Mouse (Mus musculus): ENCODE measurements around the gene Rgmb.

- TF ChIP-seq CTCF (IDR thresholded peaks at IDR 0.05; ENCODE audit: low read depth, low read length) (no peak), POLR2AphosphoS5 (IDR thresholded peaks at IDR 0.05; ENCODE audit: insufficient replicate concordance, low read depth, low read length) (no peak), GATA2 (IDR thresholded peaks at IDR 0.05; ENCODE audit: borderline replicate concordance, low read depth, low read length) (no peak), GATA1 (IDR thresholded peaks at IDR 0.05; ENCODE audit: borderline replicate concordance, low read length) (no peak), TAL1 (conservative IDR thresholded peaks at IDR 0.05; ENCODE audit: low read depth, low read length) (no peak)
These were observed 23.4 kb downstream of the Rgmb start for GRCm38 (mm10) chr17:15807295-15807984.
